Mouse (Mus musculus) myocyte (in vitro differentiated cells): Measurements from ENCODE around the gene Dpf1.

Experiments used
- E2F4 ChIP-seq: IDR thresholded peaks from one replicate; pipeline ENCODE4 v1.6.1; 2011; ENCODE audit warnings: mild to moderate bottlenecking, control low read depth, moderate library complexity; ENCODE audit not compliant: insufficient read depth
- MAX ChIP-seq: IDR thresholded peaks from one replicate; pipeline ENCODE4 v1.6.1; 2011; ENCODE audit warnings: low read depth, mild to moderate bottlenecking, control low read depth
- MYOG ChIP-seq, 3 experiments: IDR thresholded peaks; one replicate each; pipeline ENCODE4 v1.6.1; 2011; ENCODE audit warnings: control low read depth in 2 of 3, low read depth in 2 of 3, mild to moderate bottlenecking in 2 of 3; ENCODE audit not compliant: insufficient read length in 2 of 3, control insufficient read depth in 1 of 3, insufficient read depth in 1 of 3
- POLR2A ChIP-seq: IDR thresholded peaks from one replicate; pipeline ENCODE4 v1.6.1; 2011; ENCODE audit warnings: low read depth, mild to moderate bottlenecking, control low read depth, moderate library complexity; ENCODE audit not compliant: insufficient read length
- TCF12 ChIP-seq: IDR thresholded peaks from one replicate; pipeline ENCODE4 v1.6.1; 2011; ENCODE audit warnings: mild to moderate bottlenecking, control low read depth; ENCODE audit not compliant: poor library complexity, insufficient read depth, severe bottlenecking
- TCF3 ChIP-seq: IDR thresholded peaks from one replicate; pipeline ENCODE4 v1.6.1; 2011; ENCODE audit warnings: low read depth, control low read depth; ENCODE audit not compliant: insufficient read length

GRCm38 (mm10) chr7:29346212-29346611 is 42.5 kb downstream of the Dpf1 start:
- TF ChIP-seq TCF3 (no peak), POLR2A (no peak), TCF12 (no peak), MAX (no peak), MYOG (IDR thresholded peaks at IDR 0.05; ENCODE audit: control insufficient read depth in 1 of 3, insufficient read depth in 1 of 3, insufficient read length in 2 of 3, low read depth in 2 of 3) (no peak), E2F4 (no peak)
